ENCODE assay signal across 15 mouse cellular contexts in genomic region chr11:115463397-115463796, GRCm38 (mm10). TPM values are rescaled to one million over a fixed set of nuclear protein-coding genes. Genes with fewer than 3 reads are reported as not detected.
DNase-seq lines count a peak whose midpoint lies in the region; ATAC-seq lines count a peak whose summit lies in the region.
"Had no signal": no experiment of that assay in that cellular context is flagged by ENCODE, and none has a peak within 500 bp of the region (broad histone marks: within the 10 kb centered on the region; RNA-seq: fewer than 3 reads in every experiment).

No protein-coding gene starts in this region.

- ATAC-seq in kidney, embryonic 15.5 days (replicated peaks; ENCODE audit: low FRiP score) = no peak

- peak; percentile 29 to 43 for DNase-seq in adrenal gland, postnatal 36 days
- DNase-seq in adrenal gland, adult 18-20 months (ENCODE audit: low spot score in 2 of 2) = no peak
- peak; percentile 76 for DNase-seq in T-cell, adult 2 months (ENCODE audit: low spot score)
- DNase-seq in thymus, adult 18-20 months = peak; percentile 55 to 78
- no peak for DNase-seq in right cerebral cortex, postnatal 10 days (ENCODE audit: low spot score in 2 of 2)
- no peak for DNase-seq in urinary bladder, postnatal 4 days (ENCODE audit: low spot score in 2 of 2)
- DNase-seq in left cerebral cortex, postnatal 36 days (ENCODE audit: low spot score in 2 of 2) = no peak
- DNase-seq: gastrocnemius, postnatal 25 days; layer of hippocampus, postnatal 36 days; liver, embryonic 13.5 days; right cerebral cortex, postnatal 14 days had no signal

- intact Hi-C loops in left cerebral cortex, postnatal 36 days (cut with DNase I) = no loop called here

- H3K4me3 ChIP-seq in kidney, embryonic 15.5 days (replicated peaks) = peak overlapping the region; percentile 22
- H3K4me3 ChIP-seq: forebrain, embryonic 10.5 days; hindbrain, embryonic 12.5 days; liver, embryonic 13.5 days; neural tube, embryonic 13.5 days had no signal

- no peak overlapping the region for H3K9ac ChIP-seq in kidney, embryonic 15.5 days
- H3K9ac ChIP-seq: hindbrain, embryonic 12.5 days; liver, embryonic 13.5 days; neural tube, embryonic 13.5 days had no signal

- H3K4me1 ChIP-seq in kidney, embryonic 15.5 days = peaks cover 11% of the 10 kb centered on the region; the same call in 1 of the 2 replicates
- H3K4me1 ChIP-seq: liver, embryonic 13.5 days had no signal

- H3K36me3 ChIP-seq in kidney, embryonic 15.5 days = no peaks in the 10 kb centered on the region
- H3K36me3 ChIP-seq: forebrain, embryonic 10.5 days; hindbrain, embryonic 12.5 days; liver, embryonic 13.5 days; neural tube, embryonic 13.5 days had no signal

- no peaks in the 10 kb centered on the region for H3K9me3 ChIP-seq in kidney, embryonic 15.5 days (replicated peaks)
- H3K9me3 ChIP-seq: forebrain, embryonic 10.5 days; hindbrain, embryonic 12.5 days; liver, embryonic 13.5 days; neural tube, embryonic 13.5 days had no signal

- H3K27ac ChIP-seq in kidney, embryonic 15.5 days = peak overlapping the region; percentile 63
- H3K27ac ChIP-seq: forebrain, embryonic 10.5 days; hindbrain, embryonic 12.5 days; liver, embryonic 13.5 days; neural tube, embryonic 13.5 days had no signal

- H3K4me2 ChIP-seq in kidney, embryonic 15.5 days = peak overlapping the region; percentile 44
- H3K4me2 ChIP-seq: hindbrain, embryonic 12.5 days; liver, embryonic 13.5 days; neural tube, embryonic 13.5 days had no signal

- no peaks in the 10 kb centered on the region for H3K27me3 ChIP-seq in kidney, embryonic 15.5 days
- H3K27me3 ChIP-seq: hindbrain, embryonic 12.5 days had no signal

- 49% methylated on average over 11 of the region's 11 CpGs for WGBS in kidney, embryonic 15.5 days

RNA-seq across cellular contexts. Expression of gene Slc16a5, which starts 1.1 kb away (rescaled TPM):
- under 1 TPM in 1 of 2 experiments, not detected in 1; 0.53 TPM for total RNA-seq in adrenal gland, postnatal 36 days (2021)
- total RNA-seq in adrenal gland, adult 18-20 months (2021) = not detected
- 15.8 and 22.3 TPM in 2 replicates for polyA plus RNA-seq in kidney, embryonic 15.5 days (2015; fragmentation: Nextera tagmentation; extraction: Ambion mirVana)
- not detected for total RNA-seq in left cerebral cortex, postnatal 36 days (2021)
- total RNA-seq: gastrocnemius, postnatal 25 days; layer of hippocampus, postnatal 36 days had no signal
- polyA plus RNA-seq: hindbrain, embryonic 12.5 days; liver, embryonic 13.5 days had no signal

RNA-seq across cellular contexts. Expression of gene Armc7, which starts 12.1 kb away (rescaled TPM):
- total RNA-seq in adrenal gland, postnatal 36 days (2021) = 1 to 10 TPM; 7.3 to 8.2 TPM
- total RNA-seq in adrenal gland, adult 18-20 months (2021) = 10 to 100 TPM in 1 of 2 experiments, 1 to 10 TPM in 1; 7.9 to 11.1 TPM
- polyA plus RNA-seq in kidney, embryonic 15.5 days (2015; fragmentation: Nextera tagmentation; extraction: Ambion mirVana) = 8.6 and 9.1 TPM in 2 replicates
- total RNA-seq in left cerebral cortex, postnatal 36 days (2021) = 10 to 100 TPM; 13.0 to 13.5 TPM

RNA-seq across cellular contexts. Expression of gene Trim80, which starts 23.1 kb away (rescaled TPM):
- under 1 TPM in 1 of 2 experiments, not detected in 1; 0.17 TPM for total RNA-seq in adrenal gland, postnatal 36 days (2021)
- total RNA-seq in adrenal gland, adult 18-20 months (2021) = under 1 TPM; 0.20 to 0.61 TPM
- polyA plus RNA-seq in kidney, embryonic 15.5 days (2015; fragmentation: Nextera tagmentation; extraction: Ambion mirVana) = 0.18 and 0.30 TPM in 2 replicates
- not detected for total RNA-seq in left cerebral cortex, postnatal 36 days (2021)
- total RNA-seq: gastrocnemius, postnatal 25 days; layer of hippocampus, postnatal 36 days had no signal
- polyA plus RNA-seq: hindbrain, embryonic 12.5 days; neural tube, embryonic 13.5 days had no signal

RNA-seq across cellular contexts. Expression of gene Nt5c, which starts 28.3 kb away (rescaled TPM):
- 100 to 1,000 TPM in 1 of 2 experiments, 10 to 100 TPM in 1; 98.5 to 161 TPM for total RNA-seq in adrenal gland, postnatal 36 days (2021)
- 100 to 1,000 TPM in 1 of 2 experiments, 10 to 100 TPM in 1; 68.7 to 154 TPM for total RNA-seq in adrenal gland, adult 18-20 months (2021)
- 72.7 and 76.7 TPM in 2 replicates for polyA plus RNA-seq in kidney, embryonic 15.5 days (2015; fragmentation: Nextera tagmentation; extraction: Ambion mirVana)
- total RNA-seq in left cerebral cortex, postnatal 36 days (2021) = 10 to 100 TPM; 61.0 to 69.8 TPM

RNA-seq across cellular contexts. Expression of gene Kctd2, which starts 43.5 kb away (rescaled TPM):
- total RNA-seq in adrenal gland, postnatal 36 days (2021) = 10 to 100 TPM; 43.8 to 70.0 TPM
- total RNA-seq in adrenal gland, adult 18-20 months (2021) = 10 to 100 TPM; 44.1 to 71.4 TPM
- polyA plus RNA-seq in kidney, embryonic 15.5 days (2015; fragmentation: Nextera tagmentation; extraction: Ambion mirVana) = 14.1 and 16.4 TPM in 2 replicates
- 10 to 100 TPM; 72.0 to 79.2 TPM for total RNA-seq in left cerebral cortex, postnatal 36 days (2021)

Comparison
In these comparisons a context has a peak if more than half of its experiments do, and no peak if none do; other contexts are left out.
1. DNase-seq: peak in adrenal gland, postnatal 36 days (2 of 2), T-cell, adult 2 months (single experiment) and thymus, adult 18-20 months (2 of 2); none in adrenal gland, adult 18-20 months (0 of 2), right cerebral cortex, postnatal 10 days (0 of 2), urinary bladder, postnatal 4 days (0 of 2) and left cerebral cortex, postnatal 36 days (0 of 2).